Mouse (Mus musculus) splenic B cell, adult 2 months (primary cell): Measurements from ENCODE around the gene S100a7a.

Experiments used
- DNase-seq: peaks from one replicate; pipeline ENCODE4 v3.0.0-alpha.2; 2011; ENCODE audit warnings: low read depth, low spot score
- H3K27me3 ChIP-seq: 2 replicates; pipeline ENCODE4 v1.6.1; 2012; ENCODE audit warnings: mild to moderate bottlenecking, low read length, moderate library complexity, mixed read lengths; ENCODE audit not compliant: control insufficient read depth, poor library complexity, insufficient read depth, severe bottlenecking
- H3K36me3 ChIP-seq: 2 replicates; pipeline ENCODE4 v1.6.1; 2012; ENCODE audit warnings: mild to moderate bottlenecking, low read length, moderate library complexity, mixed read lengths; ENCODE audit not compliant: control insufficient read depth, poor library complexity, insufficient read depth, severe bottlenecking

The S100a7a gene

DNA sequence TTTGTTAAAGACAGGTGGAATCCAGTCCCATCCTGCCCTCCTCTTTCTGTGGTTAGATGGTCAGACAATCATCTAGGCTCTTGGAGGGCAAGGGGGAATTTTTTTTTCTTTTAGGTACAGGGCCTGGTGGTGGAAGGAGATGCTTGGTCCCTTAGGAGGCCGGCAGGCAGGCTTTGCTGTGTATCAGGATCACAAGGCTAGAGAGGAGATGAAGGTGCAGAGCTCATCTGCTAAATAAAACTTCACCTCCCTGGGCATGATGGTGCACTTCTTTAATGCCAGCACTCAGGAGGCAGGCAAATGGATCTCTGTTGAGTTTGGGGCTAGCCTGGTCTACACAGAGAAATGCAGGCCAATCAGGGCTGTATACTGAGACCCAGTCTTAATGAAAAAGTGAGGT lies 37.9 kb upstream of the S100a7a start:
- DNase-seq = no peak
- H3K27me3 ChIP-seq = no peaks in the 10 kb centered on the region
- no peaks in the 10 kb centered on the region for H3K36me3 ChIP-seq

DNA sequence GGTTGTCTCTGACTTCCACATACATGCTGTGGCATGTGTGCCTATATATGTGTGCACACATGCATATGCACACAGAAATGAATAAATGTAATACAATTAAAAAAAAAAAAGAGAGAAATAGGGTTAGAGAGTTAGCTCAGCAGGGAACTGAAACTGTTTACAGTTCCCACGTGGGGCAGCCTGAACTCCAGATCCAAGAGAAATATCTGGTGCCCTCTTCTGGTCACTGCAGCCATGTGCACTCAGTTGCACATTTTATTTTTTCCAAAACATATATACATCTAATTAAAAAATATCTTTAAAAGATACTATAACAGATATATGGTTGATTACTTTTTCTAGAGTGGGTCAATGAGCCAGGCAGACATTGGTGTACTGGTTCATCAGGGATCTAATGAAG lies 36.2 kb upstream of the S100a7a start:
- no peaks in the 10 kb centered on the region for H3K36me3 ChIP-seq
- peak; percentile 69 for DNase-seq
- H3K27me3 ChIP-seq = no peaks in the 10 kb centered on the region

DNA sequence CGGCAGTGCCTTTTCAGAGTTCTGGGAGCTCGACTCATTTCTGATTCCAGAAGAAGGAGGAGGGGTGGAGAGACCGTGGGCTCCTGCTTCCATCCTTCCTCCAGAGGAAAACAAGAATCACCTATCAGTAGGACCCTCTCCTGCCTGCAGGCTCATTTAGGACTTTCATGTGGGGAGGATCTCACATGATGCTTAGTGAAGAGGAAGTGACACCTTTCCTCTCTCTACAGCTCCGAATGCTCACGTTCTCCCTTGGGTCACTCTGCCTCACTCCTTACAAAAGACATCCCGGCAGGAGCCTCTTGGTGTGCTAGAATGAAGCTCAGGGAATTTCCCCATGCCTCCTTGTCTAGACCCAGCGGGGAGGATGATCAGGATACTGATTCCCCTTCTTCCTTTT lies 32.3 kb upstream of the S100a7a start:
- no peak for DNase-seq

DNA sequence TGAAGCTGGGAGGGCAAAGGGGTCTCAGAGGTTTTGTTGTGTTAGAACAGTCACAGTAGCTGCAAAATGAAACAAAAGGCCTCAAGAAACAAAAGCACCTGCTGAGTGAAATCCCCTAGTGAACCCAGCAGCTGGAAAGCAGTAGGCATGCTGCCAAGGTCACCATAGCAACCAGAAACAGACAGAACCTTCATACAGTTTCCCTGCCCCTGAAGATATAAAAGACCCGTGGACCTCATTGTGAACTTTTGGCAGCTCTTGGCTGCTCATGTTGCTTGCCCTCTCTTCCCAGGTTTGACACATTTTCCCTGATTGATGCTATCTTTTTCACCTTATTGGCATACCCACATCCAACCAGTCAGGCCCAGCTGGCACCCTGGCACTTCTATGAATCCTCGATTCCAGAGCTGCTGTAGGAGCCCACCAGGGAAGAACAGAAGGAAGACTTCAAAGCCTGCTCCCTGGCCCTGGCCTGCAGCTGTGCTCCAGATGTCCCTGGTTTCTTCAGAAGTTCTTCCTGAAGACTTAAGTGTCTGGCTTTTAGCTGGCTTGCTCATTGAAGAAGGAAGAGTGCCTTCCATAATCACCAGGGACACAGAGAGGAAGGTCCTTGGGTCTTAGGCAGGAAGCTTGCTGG lies 30.3 kb upstream of the S100a7a start:
- H3K36me3 ChIP-seq = no peaks in the 10 kb centered on the region
- H3K27me3 ChIP-seq = no peaks in the 10 kb centered on the region
- peak; percentile 52 for DNase-seq

More for the DNA sequence above, 32.3 kb upstream of the S100a7a start:
- Histone ChIP-seq H3K36me3 (no peaks in the 10 kb centered on the region), H3K27me3 (no peaks in the 10 kb centered on the region)

DNA sequence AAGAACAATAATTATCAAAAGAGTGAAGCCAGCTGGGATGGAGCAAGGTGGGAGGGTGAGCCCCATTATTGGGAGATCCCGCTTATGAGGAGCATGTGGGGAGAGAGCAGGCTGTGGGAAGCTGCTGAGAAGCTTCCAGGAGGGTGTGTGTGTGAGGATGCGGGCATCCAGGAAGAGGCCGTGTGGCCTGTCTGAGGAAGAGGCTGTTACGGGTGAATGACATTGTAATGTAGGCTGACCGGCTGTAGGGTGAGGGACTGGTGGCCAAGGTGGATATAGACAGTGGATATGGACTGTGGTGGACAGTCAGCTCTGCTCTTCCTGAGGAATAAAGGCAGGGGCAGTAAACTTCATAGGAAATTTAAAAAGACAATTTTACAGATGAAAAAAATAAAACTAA lies 28.3 kb upstream of the S100a7a start:
- no peak for DNase-seq
- Histone ChIP-seq H3K36me3 (no peaks in the 10 kb centered on the region), H3K27me3 (no peaks in the 10 kb centered on the region)

- H3K27me3 ChIP-seq = no peaks in the 10 kb centered on the region
- no peak for DNase-seq
- no peaks in the 10 kb centered on the region for H3K36me3 ChIP-seq
Observed at GRCm38 (mm10) chr3:90626266-90627021, 27.4 kb upstream of the S100a7a start.

DNA sequence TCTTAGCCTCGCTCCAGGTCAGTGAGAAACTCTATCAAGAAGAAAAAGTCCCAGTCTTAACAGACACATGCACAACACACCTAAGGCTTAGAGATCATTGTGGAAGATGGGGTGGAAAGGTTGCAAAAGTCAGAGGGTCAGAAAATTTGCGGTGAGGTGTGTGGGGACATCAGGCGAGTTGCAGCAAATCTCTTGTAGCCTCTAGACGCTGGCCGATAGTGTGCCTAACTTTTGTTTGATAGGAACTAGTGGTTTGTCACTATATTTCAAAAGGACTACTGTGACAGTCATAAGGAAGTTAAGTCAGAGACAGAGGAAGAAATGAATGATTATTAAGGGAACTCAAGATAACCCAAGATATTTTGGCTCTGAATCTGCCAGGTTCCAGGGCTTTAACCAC lies 26.5 kb upstream of the S100a7a start:
- DNase-seq = no peak
- Histone ChIP-seq H3K27me3 (no peaks in the 10 kb centered on the region), H3K36me3 (no peaks in the 10 kb centered on the region)

DNA sequence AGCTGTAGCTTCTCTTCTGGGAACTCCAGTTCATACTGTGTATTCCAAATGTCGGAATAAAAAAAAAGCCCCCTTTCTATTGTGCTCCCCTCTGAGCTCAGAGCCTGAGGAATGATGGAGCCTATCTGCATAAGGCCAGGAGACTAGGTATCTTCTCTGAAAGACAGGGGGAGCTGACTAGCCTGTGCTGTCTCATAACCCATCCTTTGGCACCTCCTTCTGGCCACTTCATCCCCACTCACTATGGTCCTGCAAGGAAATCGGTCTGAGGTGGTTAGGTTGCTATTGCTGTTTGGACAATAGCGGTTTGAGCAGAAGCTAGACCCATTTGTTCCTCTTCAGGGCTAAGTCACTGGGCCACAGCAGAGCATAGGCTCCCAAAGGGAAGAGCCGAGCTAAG lies 26.0 kb upstream of the S100a7a start:
- Histone ChIP-seq H3K27me3 (no peaks in the 10 kb centered on the region), H3K36me3 (no peaks in the 10 kb centered on the region)
- DNase-seq = peak; percentile 63

DNA sequence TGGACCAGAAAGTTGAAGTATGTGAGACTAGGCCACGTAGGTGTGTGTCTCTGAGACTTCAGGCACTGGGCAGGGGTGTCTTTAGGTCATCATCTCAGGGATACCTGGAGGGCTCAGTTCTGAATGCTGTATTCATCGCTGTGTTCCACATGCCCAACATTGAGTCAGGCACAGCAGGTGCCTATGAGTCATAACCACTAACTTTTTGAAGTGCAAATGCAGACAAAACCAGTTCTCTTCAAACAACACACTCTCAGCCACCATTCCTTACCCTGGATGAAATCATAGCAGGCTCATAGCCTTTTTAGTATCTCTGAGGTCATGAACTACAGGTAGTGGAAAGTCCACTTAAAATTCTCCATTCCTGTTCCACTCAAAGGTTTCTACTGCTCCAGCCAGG lies 24.5 kb upstream of the S100a7a start:
- H3K36me3 ChIP-seq = no peaks in the 10 kb centered on the region
- H3K27me3 ChIP-seq = no peaks in the 10 kb centered on the region
- no peak for DNase-seq

- Histone ChIP-seq H3K36me3 (no peaks in the 10 kb centered on the region), H3K27me3 (no peaks in the 10 kb centered on the region)
- no peak for DNase-seq
Observed at GRCm38 (mm10) chr3:90631984-90632383, 21.8 kb upstream of the S100a7a start.

DNA sequence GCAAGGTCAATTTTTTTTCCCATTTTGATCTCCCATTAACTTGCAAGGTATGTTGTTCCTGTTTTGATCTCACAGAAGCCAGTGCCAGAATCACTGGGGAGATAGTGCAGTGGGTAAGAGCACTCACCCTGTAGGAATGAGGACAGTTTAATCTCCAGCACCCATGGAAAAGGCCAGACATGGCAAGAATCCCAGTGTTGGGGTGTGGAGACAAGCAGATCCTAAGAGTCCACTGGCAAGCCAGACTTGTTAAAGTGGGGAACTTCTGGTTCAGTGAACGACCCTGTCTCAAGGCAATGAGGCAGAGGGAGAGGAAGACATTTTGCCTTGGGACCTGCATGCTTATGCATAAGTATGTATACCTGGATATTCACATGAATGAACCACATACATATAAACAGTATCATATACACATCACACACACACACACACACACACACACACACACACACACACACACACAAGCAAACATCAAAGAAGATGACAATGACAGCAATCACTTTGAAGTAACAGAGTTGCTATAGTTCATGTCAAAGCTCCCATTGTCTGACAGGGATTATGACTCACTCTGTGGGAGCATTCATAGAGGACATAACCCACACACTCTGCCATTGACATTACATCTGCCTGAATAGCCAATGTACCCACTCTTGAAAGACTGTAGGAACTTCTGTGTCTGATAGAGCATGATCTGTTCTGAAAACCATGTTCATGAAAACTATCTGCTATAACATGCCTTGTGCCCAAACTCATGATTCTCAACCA lies 15.1 kb upstream of the S100a7a start:
- Histone ChIP-seq H3K27me3 (no peaks in the 10 kb centered on the region), H3K36me3 (no peaks in the 10 kb centered on the region)
- DNase-seq = no peak

DNA sequence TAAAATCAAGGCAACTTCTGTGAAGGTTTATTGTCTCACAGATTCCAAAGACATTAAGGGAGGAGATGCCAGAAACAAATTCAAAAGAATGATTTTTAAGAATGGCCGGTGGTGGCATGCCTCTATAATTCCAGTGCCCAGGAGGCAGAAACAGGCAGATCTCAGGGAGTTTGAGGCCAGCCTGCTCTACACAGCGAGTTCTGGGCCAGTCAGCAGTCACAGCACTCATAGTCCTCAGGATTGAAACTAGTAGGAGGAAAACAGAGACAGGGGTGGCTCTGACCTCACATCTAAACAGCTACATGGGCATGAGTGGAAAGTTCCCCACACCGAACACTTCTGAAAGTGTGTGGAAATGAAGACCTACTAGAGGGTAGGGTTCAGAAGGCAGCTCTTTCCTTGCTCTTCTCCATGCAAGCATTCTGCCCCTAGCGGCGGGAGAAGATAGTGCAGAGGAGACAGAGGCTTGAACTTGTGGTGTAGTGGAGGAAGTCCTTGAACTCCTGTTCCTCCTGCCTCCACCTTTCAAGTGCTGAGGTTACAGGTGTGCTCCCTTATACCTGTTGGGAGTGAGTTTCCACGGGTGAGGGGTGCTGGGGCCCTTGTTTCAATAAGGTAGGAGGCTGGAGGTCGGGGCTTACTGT lies 14.2 kb upstream of the S100a7a start:
- peak; percentile 75 for DNase-seq
- H3K36me3 ChIP-seq = no peaks in the 10 kb centered on the region

GRCm38 (mm10) chr3:90640981-90641380 lies 12.8 kb upstream of the S100a7a start:
- DNase-seq = no peak
- H3K27me3 ChIP-seq = no peaks in the 10 kb centered on the region
- H3K36me3 ChIP-seq = no peaks in the 10 kb centered on the region

More for the DNA sequence above, 14.2 kb upstream of the S100a7a start:
- H3K27me3 ChIP-seq = no peaks in the 10 kb centered on the region

- Histone ChIP-seq H3K27me3 (no peaks in the 10 kb centered on the region; the same call in 1 of the 2 replicates), H3K36me3 (no peaks in the 10 kb centered on the region)
- peak; percentile 69 for DNase-seq
Observed at GRCm38 (mm10) chr3:90644220-90644619, 9.6 kb upstream of the S100a7a start.

DNA sequence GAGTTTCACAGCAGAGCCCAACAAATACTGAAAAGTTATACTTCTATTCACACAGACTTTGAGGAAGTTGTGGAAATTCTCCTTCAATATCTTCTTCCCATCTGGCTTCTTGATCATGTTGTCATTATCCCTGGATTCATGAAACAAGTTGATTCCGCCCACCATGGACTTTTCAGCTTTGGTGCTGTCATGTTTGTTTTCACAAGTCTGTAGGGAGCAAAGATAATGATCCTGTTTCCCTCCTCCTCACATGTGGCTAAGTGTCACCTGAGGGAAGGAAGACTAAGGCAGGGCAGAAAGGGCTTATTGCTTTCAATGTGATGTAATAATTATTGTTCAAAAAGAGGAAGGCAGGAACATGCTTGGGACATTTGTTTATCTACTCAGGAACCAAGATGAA lies 6.5 kb upstream of the S100a7a start:
- DNase-seq = no peak
- H3K36me3 ChIP-seq = no peaks in the 10 kb centered on the region
- H3K27me3 ChIP-seq = no peaks in the 10 kb centered on the region; the same call in 1 of the 2 replicates
